Mouse (Mus musculus) neural tube, embryonic 10.5 days (tissue): ENCODE data around the gene Rhcg.
A peak's percentile ranks its signal among the peaks of the same experiment; 100 is the strongest.

Source experiments
- DNase-seq: peaks from one replicate; pipeline ENCODE4 v3.0.0-alpha.2; 2017; ENCODE audit warnings: low spot score; ENCODE audit errors: extremely low spot score

Rhcg gene

DNA sequence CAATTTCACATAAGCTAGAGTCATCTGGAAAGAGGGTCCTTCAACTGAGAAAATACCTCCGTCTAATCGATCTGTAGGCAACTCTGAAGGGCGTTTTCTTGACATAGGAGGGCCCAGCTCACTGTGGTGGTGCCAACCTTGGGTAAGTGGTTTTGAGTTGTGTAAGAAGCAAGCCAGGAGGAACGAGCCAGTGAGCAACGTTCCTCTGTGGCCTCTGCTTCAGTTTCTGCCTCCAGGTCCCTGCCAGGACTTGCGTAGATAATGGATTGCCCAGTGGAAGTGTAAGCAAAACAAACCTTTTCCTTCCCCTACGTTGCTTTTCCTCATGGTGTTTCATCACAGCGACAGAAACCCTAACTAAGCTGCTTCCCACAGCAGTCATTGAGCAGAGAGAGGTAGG is 15.5 kb downstream of the Rhcg start:
- no peak for DNase-seq

DNA sequence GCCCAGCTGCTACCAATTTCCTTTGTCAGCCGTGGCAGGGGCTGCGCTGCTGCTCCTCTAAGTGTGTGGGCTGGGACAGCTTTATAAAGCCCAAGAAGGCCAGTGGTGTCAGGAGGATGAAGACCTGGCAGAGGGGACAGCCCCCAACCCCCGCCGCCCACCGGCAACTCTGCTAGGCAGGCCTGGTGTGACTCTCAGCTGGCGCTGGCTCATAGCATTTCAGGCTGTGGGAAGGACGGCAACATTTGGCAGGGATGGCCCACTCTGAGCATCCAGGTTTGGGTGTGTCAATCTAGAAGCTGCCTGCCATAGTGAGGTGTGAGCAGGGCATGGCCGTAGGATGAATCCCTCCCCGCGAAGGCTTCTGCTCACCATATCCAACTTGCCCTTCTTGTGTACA is 17.3 kb downstream of the Rhcg start:
- DNase-seq = no peak

DNA sequence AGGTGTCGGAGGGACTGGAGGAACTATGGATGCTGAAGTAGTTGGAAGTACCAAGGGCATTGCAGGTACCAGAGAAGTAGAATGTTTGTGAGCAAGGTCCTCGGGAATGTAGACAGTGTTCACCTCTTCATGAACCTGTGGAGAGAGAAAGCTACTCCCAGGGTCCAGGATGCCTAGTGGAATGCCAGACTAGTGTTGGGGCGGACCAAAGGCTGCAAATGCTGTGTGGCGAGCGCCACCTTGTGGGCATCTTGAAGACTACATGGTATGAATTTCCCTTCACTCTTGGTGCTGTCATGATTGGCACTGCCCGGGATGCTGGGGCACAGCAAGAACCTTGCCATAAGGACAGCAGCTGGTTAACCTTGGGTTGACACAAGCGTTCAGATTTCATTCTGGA is 22.6 kb downstream of the Rhcg start:
- peak; percentile 80 for DNase-seq

DNA sequence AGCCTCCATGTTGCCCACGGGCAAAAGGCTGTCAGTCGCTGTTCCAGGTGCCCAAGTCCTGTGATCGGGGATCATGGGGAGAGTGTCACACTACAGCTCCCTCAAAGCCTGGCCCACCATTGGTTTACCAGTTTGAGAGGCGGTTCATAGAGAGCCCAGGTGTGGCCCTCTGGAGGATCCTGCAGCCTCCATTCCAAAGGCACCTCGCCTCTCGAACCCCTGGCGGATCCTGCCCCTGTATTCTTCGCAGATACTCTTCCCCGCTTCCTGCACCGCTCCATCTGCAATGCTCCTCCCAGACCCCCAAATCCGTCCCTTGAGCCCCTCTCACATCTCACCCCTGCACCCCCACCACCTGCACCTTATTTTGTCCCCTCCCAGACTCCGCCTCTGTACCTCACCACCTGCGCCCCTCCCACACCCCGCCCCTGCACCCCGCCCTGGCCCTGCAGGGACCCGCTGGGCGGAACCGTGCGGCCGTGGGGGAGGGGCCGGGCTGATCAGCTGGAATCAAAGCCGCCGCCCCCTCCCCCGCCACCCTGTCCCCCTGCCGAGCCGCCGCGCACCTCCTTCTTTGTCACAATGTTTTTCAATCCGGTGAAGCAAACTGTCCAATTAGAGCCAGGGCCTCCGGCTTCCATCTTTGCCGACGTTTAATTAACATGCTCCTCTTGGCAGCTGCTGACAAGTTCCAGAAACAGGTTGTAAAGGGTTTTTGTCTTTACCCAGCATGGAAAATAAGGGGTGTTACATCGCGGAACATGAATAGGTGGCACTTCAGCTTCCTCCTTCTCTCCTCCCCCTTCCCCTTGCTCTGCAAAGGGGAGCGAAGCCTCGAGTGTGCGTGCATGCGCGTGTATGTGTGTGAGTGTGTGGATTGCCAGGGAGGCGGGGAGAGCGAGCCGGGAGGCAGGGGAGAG is 25.4 kb downstream of the Rhcg start:
- DNase-seq = peak; percentile 44

DNA sequence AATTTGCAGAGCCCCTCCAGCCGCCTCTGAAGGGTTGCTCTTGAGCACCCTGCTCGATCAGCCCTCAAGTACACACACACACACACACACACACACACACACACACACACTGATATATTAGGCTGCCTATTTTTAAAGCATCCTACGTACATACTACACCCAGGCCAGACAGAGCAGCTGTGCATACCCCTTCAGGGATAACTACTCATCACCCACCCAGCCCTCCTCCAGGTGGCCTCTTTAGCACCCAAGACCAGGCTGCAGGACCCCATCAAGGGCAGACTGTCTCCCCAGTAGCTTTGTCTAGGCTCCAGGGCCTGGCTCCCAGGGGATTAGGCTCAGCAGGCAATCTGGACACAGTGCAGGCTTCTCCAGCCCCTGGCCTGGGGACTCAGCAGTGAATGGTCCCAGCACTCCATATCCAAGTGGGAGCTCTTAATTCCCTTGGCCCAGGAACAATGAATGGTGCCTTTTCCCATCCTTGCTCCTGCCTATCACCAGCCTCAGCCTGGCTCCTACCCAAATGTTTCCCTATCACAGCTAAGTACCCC is 26.8 kb downstream of the Rhcg start:
- DNase-seq = no peak

DNA sequence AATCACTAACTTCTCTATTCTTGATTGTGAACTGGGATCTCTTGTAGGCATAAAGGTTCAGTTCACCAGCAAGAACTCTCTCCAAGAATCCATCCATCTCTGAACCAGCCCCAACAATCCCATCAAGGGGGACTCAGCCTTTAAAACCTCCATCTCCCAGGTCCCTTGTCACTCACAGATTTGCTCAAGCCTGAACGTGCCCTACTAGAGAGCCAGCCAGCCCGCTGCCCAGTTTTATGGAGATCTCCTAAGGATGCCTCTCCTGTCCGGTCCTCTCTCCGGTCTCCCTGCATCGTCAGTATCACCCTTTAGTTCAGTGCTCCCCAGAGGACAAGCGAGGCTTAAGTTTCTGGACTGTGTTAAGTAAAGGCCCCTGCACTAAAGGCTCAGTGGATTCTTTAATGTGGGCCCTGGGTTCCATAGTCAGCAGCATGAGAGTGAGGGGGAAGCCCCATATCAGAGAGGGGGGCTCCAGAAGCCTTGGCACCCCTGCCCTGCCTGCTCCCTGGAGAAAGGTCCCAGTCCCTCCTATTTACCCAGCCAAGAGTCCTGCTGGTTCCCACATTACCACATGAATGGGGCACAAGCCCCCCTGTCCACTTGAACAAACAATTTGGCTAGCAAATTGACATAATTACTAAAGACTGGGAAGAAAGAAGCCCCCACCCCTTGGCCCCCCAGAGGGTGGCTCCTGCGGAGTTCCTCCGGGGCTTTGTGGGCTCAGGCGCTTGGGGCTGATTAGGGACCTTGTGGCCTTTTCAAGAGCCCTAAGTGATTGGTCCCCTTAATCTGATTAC is 27.5 kb downstream of the Rhcg start:
- DNase-seq = no peak

DNA sequence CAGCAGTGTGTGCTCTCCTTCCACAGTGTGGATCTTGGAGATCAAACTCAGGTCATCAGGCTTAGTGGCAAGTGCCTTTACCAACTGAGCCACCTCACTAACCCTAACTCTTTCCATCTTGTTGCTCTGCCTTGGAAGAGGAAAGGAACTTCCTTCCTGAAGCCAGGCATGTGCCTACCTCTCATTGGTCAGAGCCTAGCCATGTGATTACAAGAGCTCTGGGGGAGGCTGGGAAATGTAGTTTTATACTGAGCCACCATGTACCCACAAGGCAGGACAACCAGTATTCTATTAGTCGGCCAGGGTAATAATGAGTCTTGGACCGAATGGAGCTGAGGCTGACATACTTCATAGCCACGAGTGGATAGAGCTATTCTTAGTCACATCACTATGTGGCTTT is 29.2 kb downstream of the Rhcg start:
- no peak for DNase-seq

DNA sequence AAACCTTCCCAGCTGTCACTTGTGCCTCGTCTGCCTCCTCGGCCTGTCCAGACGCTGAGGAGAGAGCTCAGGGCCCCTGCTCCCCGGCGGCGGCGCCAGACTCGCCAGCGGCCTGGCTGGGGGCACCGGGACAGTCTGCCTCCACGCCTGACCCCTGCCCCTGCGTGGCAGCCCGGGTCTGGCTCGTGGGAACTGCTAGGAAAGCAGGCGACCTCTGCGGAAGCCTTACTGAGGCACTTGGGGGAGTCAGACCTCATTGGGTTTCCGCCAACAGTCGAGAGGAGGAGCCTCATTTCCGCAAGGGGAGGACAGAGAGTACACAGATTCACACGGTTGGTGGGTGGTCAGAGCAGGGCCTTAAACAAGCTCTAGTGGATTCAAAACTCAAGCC is 38.6 kb downstream of the Rhcg start:
- DNase-seq = peak; percentile 66

DNA sequence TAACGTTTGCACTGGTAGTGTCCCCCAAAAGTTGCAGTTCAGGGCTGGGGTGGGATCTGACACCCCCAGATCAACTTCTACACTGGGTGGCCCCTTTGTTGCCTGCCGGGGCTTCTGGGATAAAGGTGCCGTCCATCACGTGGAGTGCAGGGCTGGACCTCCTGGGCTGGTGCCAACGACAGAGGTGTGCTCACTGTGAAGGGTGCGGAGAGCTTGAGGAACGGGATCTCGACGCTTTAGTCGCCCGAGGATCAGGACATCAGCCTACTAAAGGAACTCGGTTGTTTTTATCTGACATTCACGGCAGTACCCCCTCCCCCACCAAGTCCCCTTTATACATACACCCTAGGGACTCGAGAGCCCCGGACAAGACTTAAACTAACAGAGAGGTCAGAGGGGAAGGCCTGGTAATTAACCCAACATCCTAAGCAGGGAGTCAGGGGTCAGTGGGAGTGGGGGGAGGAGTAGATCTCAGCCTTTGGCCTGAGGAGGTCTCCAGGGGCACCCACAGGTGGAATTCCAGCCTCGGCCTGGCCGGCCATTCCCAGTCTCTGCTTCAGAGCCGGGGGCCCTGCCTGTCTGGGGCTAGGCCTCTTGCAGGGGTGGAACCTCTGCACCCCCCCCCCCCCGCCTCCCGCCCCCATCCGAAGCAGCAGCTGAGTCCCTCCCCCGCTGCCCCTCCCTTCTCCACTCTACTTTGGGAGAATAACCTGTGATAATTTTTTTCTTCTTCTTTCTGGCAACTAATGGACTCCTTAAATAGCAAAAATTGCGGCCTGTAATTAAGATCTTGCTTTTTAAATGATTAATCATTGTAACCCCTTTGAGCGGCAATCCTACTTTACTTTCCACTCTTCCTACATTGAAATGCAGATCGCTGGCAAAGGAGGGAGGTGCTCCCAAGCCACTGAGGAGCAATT is 39.3 kb downstream of the Rhcg start:
- DNase-seq = no peak

DNA sequence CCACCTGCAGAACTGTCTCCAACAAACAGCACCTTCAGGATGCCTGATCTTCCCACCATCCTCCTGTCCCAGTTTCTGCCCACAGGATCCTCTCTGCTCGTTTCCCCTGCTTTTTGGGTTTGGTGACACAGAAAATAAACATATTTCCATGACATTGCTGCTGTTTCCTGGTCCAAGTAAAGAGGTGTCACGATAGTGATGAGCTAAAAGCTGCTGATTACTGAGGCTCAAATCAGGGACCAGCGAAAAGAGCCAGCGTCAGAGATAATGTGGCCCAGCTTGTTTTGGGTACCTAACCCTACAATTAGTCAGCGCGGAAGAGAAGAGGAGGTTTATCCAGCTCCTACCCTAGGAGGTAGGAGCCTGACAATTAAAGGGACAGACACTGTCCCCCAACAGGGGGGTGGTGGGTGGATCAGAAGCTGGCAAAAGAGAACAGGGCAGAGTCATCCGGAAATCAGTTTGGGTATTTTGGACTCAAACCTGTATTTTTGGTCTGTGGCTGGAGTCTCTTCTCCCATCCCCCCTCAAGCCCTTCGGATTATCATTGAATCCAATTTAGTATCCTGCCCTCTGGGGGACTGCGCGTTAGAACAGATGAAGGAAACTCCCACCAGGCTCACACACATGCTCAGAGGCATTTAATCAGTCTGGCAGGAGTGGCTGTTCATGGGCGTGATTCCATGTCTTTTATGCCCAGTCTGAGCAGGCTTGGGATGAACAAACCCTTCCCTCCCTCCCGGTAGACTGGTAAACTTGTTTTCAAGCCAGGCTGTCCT is 40.2 kb downstream of the Rhcg start:
- DNase-seq = no peak

DNA sequence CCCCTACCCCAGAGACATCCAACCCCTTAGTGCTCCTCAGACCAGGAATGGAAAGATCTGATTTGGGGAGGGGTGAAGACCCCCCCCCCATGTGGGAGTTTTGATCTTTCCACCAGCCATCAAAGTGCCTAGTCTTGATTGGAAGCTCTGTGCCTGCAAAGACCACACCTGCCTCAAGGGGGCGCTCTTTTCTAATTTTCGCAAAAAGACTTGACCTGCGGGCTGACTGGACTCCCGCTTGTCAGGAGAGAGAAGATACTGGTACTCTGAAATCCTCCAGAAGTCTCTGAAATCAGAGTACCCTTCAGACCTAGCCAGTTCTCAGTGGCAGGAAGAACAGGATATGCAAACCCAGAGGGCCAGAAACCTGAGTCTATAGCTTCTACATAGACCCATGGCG is 40.8 kb downstream of the Rhcg start:
- DNase-seq = peak; percentile 78

DNA sequence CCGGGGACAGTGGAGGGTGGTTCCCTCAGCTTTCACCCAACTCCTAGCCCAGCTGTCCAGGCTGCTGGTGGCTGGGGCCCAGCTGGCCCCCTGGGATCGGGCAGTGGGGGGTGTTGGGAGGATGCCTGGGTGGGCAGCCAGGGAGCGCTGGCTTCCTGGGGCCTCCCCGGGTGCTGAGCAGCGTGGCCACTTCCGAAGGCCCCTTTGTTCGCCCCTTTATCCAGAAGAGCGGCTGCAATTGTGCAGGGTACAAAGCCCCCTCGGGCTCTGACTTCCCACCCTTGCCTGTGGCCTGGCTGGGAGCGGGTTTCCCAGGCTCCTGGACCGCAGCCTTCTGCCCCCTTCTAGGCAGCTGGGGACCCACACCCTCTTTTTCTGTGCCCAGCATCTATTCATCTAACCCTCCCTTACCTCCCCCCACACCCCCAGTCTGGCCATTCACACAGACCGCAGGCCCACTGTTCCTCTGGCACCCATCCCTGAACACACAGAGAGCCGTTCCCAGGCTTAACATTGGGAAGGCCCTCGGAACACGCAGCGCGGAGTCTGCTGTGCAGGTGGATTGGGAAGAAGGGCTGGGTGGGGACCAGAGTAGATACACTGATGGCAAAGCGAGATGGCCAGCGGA is 45.2 kb downstream of the Rhcg start:
- DNase-seq = no peak

DNA sequence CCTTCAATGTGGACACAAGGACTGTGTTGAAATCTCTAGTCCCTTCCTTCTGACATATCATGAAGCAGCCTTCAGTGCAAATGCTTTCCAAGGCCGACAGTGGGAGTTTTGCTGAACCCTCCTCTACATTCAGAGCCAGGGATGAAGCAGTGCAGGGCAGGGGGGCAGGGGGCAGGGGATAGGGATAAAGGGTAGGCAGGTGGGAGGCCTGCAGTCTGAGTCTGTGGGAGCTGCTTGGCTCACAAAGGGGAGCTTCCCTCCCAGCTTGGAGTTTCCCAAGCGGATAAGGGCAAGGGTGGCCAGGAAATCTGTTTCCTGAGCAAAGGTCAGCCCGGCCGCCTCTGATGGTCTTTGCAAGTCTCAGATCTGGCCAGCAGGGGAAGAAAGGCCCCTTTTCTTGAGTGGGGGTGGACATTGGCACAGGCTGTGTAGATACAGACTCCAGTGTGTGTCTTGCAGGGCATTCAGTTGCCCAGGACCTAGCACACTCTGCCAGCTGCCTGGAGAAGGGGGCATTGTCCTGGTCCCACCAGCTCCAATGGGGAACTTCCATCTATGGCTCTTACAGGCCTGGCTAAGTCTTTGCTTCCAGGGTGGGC is 48.4 kb downstream of the Rhcg start:
- no peak for DNase-seq

DNA sequence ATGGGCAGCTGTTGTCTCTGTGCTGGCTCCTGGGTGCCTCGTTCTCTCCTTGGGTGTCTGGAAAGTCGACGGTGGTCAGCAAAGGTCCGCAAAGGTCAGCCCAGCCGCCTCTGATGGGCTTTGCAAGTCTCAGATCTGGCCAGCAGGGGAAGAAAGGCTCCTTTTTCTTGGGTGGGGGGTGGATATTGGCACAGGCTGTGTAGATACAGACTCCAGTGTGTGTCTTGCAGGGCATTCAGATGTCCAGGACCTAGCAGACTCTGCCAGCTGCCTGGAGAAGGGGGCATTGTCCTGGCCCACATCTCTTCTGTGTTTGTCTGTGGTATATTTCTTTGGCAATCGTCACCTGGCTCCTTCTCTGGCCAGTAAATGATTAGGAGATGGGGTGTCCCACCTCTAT is 49.2 kb downstream of the Rhcg start:
- no peak for DNase-seq

DNA sequence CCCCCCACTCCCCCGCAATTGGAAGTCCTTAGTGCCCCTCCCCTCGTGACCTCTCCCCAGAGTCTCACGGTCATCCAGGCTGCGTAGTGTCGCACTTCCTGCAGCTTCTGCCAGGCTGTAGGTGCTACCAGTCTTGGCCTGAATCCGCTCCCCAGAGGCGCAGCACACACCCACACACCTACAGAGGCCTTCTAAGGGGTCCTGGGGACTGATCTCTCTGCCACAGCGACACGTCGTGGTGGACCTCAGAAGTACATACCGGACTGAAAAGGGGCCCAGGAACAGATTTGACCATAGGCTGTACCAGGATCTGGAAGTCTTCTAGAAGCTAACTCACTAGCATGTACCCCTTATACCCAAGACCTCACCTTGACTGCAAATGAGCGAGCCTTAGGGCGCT is 53.8 kb downstream of the Rhcg start:
- DNase-seq = peak; percentile 42

DNA sequence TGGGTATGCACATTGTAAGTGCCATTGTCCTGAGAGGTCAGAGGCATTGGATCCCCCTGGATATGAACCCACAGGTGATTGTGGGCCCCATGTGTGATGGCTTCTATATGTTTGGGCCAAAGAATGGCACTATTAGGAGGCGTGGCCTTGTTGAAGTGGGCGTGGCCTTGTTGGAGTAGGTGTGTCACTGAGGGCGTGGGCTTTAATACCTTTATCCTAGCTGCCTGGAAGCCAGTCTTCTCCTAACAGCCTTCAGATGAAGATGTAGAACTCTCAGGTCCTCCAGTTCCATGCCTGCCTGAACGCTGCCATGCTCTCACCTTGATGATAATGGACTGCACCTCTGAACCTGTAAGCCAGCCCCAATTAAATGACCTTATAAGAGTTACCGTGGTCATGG is 55.1 kb downstream of the Rhcg start:
- DNase-seq = no peak

DNA sequence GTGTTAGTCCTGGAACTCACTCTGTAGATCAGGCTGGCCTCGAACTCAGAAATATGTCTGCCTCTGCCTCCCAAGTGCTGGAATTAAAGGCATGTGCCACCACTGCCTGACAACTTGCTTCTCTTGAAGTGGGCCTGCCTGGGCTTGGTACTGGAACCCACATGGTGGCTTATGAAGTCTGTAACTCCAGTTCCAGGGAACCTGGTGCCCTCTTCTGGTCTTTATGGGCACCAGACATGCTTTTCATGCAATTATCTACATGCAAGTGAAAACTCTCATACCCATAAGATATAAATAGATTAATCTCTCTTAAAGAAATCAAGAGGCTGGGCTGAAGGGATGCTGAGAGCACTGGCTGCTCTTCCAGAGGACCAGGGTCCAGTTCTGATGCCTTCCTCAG is 58.8 kb downstream of the Rhcg start:
- no peak for DNase-seq

DNA sequence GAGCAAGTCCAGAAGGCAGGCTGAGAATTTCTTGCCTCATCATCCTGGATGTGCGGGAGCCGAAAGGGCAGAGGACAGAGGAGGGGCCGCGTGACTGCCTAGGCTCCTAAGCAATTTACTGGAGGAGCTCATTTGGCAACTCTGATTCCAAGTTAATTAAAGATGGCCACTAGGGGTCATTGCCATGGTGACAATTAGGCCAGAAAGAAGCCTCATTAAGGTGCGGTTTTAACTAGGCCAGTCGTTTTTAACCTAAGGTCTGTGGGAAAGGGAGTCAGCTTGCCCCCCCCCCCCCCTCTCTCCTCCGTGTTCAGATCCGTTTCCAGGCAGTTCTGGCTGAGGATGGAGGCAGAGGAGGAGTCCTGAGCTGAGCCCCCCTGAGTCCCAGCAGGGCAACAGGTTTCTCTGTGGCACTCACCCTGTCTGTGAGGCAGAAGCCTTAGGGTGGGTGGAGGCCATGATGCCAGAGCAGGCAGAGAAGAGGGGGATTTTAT is 59.7 kb downstream of the Rhcg start:
- DNase-seq = no peak

DNA sequence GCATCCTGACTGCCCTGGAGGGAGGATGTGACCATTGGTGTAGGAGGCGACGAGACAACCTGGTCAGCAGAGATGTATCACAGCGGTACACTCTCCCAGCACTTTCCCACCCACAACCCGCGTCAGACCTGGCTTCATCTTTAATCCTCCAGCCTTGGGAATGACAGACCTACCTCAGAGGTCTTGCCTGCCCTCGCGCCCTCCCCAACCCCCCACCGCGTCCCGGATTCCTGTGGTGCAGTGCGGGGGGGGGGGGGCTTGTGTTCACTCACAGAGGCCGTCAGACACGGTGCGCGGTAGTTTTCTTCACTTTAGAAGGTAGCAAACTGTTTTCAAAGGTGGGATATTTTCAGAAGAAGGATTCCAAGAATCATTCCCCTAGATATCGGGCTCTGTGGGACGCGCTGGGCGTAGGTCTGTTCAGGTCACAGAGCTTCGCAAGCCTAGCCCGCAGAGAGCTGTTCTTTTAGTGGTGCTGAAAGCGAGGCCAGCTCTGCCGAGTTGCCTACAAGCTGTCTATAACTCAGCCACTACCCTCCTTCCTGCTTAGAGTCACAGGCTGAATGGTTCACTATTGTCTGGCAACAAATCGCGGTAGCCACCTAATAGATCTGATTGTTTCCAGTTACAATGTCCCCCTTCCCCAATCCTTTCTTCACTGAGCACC is 62.0 kb downstream of the Rhcg start:
- peak; percentile 58 for DNase-seq
